Mouse (Mus musculus) cerebellum, adult 2 months (tissue): ENCODE results near the gene Asb8.

ENCODE experiments used
- CTCF ChIP-seq: fragments of 200-500 bp; IDR thresholded peaks from 2 replicates; pipeline ENCODE4 v1.5.1; 2011; ENCODE audit warnings: low read depth, mild to moderate bottlenecking, control low read depth, low read length, moderate library complexity, borderline replicate concordance; ENCODE audit not compliant: insufficient read depth
- POLR2A ChIP-seq: fragments of 200-500 bp; IDR thresholded peaks from 2 replicates; pipeline ENCODE4 v1.6.1; 2011; ENCODE audit warnings: low read length, control low read depth, borderline replicate concordance; ENCODE audit not compliant: insufficient read depth

DNA sequence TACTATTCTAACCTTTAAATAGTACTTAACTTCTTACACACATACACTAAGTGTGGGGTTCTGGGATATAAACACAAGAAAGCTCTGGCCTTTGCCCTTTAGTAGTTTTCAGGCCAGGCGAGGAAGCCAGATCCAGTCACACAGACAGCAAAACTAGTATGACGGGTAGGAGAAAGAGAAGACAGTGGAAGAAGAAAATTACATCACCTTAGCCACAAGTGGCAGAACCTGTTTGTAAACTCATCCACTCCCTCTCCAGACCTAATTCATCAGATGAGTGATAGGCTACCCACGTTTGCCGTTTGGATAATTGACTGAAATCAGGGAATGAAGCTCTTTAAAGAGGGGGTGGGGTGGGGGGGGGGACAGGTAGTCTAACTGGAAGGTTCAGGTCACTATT lies 73.6 kb downstream of the Asb8 start:
- TF ChIP-seq CTCF (no peak), POLR2A (no peak)
